Mouse (Mus musculus): ENCODE results near the gene Ttll8.

DNA sequence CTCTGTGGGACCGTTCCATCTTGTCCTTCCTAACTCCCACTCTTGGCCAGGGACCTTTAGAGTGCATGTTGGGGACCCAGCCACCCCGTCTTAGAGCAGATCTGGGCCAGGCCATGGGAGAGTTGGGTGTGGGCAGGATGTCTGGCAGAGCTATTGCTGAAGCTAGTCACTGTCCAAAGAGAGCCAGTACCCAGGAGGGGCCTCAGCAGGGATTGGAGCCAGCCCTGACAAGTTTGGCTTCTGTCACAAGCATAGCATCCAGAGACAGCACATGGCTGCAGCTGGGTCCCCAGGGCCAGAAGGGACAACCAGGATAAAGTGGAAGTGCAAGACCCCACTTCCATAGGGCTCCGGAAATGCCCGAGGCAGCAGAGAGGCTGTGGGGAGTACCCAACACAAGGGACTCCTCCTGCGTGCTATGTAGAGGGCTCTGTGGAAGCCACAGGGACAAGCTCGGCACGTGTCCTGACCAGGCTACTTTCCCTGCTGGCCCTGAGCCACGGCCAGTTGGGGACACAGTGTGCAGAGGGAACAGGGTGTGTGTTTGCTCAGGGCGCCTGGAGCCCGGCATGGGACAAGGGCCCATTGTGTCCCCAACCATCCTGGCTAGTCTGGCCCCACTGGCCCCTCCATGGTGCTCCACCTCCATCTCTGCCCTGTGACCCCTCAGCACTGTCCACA, 103.9 kb downstream of the Ttll8 start:
- TF ChIP-seq CTCF (IDR thresholded peaks at IDR 0.05; ENCODE audit: borderline replicate concordance, insufficient read depth, low read length), result no peak
- TF ChIP-seq POLR2A (IDR thresholded peaks at IDR 0.05; ENCODE audit: low read depth, low read length), result no peak
